Mouse (Mus musculus) left cerebral cortex, adult 9 months (tissue): ENCODE measurements around the gene Tagln3.

ENCODE experiments used
- DNase-seq, 2 experiments: peaks; one replicate each; pipeline ENCODE4 v3.0.0; 2022; ENCODE audit warnings: low spot score in 2 of 2

Gene Tagln3

GRCm38 (mm10) chr16:45720022-45720630, 4.3 kb downstream of the Tagln3 start:
- no peak for DNase-seq

DNA sequence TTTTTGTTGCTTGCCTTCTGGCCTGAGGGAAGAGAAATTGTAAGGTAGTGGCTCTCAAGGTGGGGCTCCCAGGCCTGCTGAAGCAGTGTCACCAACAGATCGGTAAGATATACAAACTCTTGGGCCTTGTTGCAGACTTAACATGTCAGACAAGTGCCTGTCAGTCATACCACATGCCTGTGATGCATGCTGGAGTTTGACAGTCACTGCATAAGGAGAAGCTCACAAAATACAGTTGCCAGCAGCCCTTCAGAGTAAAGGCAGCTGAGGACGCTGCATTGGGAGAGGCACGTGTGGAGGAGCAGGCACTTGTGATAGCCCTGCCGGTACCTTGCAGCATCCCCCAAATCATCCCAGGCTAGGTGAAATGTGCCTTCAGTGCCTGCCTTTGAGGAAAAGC, 6.1 kb downstream of the Tagln3 start:
- no peak for DNase-seq

GRCm38 (mm10) chr16:45714489-45715150, 9.8 kb downstream of the Tagln3 start:
- DNase-seq: no peak

DNA sequence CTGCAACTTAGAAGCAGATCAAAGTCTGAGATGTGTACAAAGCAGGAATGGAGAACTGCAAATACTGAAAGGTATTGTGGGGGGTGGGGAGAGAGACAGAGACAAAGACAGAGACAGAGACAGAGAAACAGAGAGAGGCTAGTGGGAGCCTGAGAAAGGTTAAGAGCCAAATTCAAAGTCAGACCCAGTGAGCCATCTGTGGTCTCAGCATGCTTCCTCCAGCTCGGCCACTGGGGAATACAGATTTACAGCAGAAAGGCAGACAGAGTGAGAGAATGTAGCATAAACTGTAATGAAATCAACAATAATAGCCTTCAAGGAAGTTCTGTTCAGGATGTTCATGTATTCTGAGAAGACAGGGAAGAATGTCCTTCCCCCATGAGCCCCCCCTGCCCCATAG, 10.5 kb downstream of the Tagln3 start:
- DNase-seq: no peak

- DNase-seq: no peak
Measured at GRCm38 (mm10) chr16:45713261-45713660, 11.1 kb downstream of the Tagln3 start.

- no peak for DNase-seq
Measured at GRCm38 (mm10) chr16:45711263-45711662, 13.1 kb downstream of the Tagln3 start.

GRCm38 (mm10) chr16:45699301-45699700, 25.1 kb downstream of the Tagln3 start:
- DNase-seq: no peak

- DNase-seq: no peak
Measured at GRCm38 (mm10) chr16:45697996-45698395, 26.4 kb downstream of the Tagln3 start.

DNA sequence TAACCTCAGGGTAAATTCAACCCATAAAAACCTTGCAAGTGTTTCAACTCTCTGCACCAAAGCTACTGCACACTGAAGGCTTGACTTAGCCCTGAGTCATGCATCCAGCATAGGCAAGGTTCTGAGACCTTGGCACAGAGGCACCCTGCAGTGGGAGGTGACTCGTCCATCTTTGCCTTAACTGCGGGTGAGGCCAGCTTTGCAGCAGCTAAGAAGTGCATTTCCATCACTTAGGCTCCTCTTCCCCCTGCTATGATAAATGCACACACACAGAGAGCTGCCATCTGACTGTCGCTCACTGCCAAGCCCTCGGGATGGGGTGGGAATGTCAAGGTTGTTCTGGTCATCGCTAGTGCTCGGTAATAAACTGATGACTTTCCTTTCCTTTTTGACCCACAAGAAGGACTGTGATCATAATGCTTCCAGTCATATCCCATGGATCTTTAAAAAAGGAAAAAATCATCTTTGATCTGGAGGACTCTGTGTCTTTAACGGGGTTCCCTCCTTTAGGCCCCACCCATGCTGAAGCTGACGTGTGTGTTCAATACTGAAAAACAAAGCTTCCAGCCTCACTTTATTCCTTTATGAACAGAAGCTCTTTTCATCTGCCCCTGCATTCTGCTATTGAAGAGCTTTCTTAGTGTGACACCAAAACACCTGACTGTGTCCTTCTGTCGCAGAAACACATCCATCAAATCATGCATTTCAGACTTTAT, 28.8 kb downstream of the Tagln3 start:
- DNase-seq: no peak

- DNase-seq: no peak
Measured at GRCm38 (mm10) chr16:45693558-45693957, 30.9 kb downstream of the Tagln3 start, which contains the start of gene Tmprss7. Gene Tmprss7 (minus strand): TSS chr16:45693658.

GRCm38 (mm10) chr16:45692851-45693250, 31.6 kb downstream of the Tagln3 start:
- DNase-seq: no peak

GRCm38 (mm10) chr16:45690178-45690577, 34.2 kb downstream of the Tagln3 start:
- peak; percentile 28 to 60 for DNase-seq

DNA sequence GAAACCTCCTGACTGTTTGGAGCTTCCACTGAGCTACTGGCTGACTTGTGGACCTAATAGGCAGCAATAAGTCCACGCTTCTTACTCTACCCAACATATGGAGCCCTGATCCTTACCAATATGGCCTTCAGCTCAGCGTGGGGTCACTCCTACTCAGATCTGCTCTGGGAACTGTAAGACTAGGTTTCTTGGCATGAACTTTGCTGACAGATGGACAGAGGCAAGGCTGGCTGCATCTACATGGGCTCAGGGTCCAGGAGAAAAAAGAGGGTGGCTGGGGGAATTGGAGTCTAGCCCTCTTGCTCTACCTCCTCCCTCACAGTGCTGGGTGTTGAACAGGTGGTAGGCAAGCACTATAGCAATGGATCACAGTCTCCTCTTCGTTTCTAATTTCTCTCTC, 37.6 kb downstream of the Tagln3 start:
- DNase-seq: no peak

DNA sequence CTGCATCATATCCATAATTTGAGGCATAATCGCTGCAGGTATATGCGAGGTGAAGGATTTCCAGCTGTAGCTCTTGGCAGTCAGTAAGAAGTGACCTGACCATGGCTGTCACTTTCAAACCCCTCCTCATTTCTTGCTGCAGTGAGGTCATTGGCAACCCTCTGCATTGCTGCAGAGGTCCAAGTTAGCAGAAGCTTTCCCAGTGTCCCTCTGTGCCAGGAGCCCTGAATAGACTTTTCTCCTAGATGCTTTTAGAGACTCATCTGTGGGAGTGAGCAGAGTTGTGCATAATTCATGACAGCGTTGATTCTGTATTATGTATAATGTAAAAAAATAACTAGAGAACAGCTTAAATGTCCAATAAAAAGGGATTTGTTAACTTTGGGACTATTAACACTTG, 39.1 kb downstream of the Tagln3 start:
- DNase-seq: peak in 1 of 2 experiments; percentile 39

GRCm38 (mm10) chr16:45684815-45685214, 39.6 kb downstream of the Tagln3 start:
- DNase-seq: peak in 1 of 2 experiments; percentile 71

- DNase-seq: no peak
Measured at GRCm38 (mm10) chr16:45676462-45676861, 47.9 kb downstream of the Tagln3 start.

DNA sequence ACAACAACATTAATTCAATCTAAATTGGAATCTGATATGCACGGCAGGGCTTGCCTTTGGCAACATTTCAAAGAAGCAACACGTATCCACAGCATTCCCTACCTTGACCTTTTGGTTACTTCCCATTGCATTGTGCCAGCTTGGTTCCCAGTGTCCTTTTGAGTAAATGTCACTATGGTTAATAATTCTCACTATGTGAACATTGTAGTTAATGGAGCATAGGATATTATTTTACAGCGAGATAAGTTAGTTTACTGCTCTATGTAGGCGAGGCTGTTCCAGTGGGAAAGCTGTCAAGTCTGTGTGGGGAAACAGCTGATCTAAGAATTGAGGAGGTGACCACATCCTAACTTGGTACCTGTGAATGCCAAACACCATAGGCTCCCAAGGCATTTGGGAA, 54.4 kb downstream of the Tagln3 start:
- no peak for DNase-seq

- no peak for DNase-seq
Measured at GRCm38 (mm10) chr16:45668178-45668577, 56.2 kb downstream of the Tagln3 start.

DNA sequence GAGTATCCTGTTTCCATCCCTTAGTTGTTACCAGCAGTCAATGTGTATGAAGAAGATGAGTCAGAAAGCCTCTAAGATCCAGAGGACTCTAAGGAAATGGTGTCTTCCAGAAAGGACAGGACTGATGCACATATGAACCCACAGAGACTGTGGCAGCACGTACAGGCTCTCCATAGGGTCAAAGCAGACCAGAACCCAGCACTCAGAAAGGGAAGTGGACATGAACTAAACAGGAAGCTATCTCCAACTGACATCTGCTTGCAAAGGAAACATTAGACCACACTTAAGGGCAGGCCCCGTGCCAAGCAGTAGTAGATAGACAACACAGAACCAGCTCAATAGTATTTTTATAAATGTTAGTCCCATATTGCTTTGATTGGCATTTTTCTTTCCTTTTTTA, 58.3 kb downstream of the Tagln3 start:
- DNase-seq: no peak

DNA sequence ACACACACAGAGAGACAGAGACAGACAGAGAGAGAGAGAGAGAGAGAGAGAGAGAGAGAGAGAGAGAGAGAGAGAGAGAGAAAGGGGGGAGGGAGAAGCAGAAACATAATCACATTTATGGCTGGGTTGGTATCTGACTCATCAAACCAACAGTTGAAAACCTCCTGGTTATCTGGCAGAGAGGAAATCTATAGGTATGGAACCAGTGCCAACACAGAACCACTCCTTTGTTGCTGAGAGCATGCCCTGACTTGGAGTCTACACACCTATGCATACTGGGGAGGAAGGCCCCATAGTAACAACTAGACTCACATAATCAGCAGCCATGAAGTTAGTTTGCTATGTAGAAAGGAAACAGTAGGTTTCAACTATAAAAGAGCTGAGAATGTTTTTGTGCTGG, 62.0 kb downstream of the Tagln3 start:
- DNase-seq: no peak
